Mouse (Mus musculus): Measurements from ENCODE around the gene Lrrc19.

DNA sequence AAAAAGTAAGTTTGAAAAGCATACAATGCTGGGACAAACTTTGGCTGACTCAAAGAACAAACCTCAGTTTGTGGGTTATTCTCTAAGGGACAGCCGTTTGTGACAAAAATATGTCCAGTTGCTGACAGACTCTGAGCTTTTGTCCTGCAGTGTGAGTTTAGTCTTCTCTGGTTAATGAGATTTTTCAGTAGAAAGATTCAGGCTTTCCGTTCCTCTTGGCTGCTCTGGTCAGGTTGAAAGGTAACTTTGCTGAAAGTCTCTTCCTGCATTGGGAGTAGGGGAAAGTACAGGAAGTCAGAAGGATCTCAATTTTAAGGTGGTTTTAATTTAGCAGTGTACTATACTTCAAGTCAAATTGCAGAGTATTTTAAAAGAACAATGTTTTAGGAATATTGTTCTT lies 44.4 kb downstream of the Lrrc19 start:
- TF ChIP-seq POLR2A (IDR thresholded peaks at IDR 0.05; ENCODE audit: insufficient read length, low read depth) (no peak), MAX (IDR thresholded peaks at IDR 0.05; ENCODE audit: low read depth) (no peak)
